Mouse (Mus musculus) G1E (cell line): ENCODE data around the gene Sh3bgrl2. TPM values are rescaled to one million over a fixed set of nuclear protein-coding genes. Genes with fewer than 3 reads are reported as not detected.

Experiments used
- ATAC-seq: 2 replicates; pipeline ENCODE4 v1.8.0; 2016; ENCODE audit warnings: mild to moderate bottlenecking; ENCODE audit not compliant: insufficient number of reproducible peaks, poor library complexity, low FRiP score, severe bottlenecking; ENCODE audit errors: extremely low read depth
- DNase-seq: peaks from one replicate; pipeline ENCODE4 v3.0.0; 2012; ENCODE audit warnings: low spot score
- H3K27me3 ChIP-seq: 2 replicates; pipeline ENCODE4 v1.6.1; 2012; ENCODE audit warnings: mild to moderate bottlenecking, low read length, inconsistent platforms; ENCODE audit not compliant: insufficient read depth
- H3K36me3 ChIP-seq: replicated peaks from 2 replicates; pipeline ENCODE3; 2012; ENCODE audit warnings: mild to moderate bottlenecking, inconsistent platforms
- H3K4me1 ChIP-seq: 2 replicates; pipeline ENCODE4 v1.6.1; 2012; ENCODE audit warnings: low read depth, low read length, inconsistent platforms, mixed read lengths; ENCODE audit not compliant: insufficient read depth
- H3K4me3 ChIP-seq: 2 replicates; pipeline ENCODE4 v1.5.1; 2012; ENCODE audit warnings: low read depth, mild to moderate bottlenecking, inconsistent platforms, low read length, moderate library complexity, mixed read lengths
- H3K9me3 ChIP-seq: replicated peaks from 2 replicates; pipeline ENCODE4 v1.6.1; 2012; ENCODE audit warnings: inconsistent platforms
- CTCF ChIP-seq: IDR thresholded peaks from 2 replicates; pipeline ENCODE4 v1.5.1; 2012; ENCODE audit warnings: low read depth, low read length, inconsistent platforms, mixed read lengths
- GATA1 ChIP-seq: IDR thresholded peaks from 2 replicates; pipeline ENCODE4 v1.6.1; 2012; ENCODE audit warnings: borderline replicate concordance, low read length, inconsistent platforms, mixed read lengths
- GATA2 ChIP-seq: IDR thresholded peaks from 2 replicates; pipeline ENCODE4 v1.6.1; 2012; ENCODE audit warnings: low read depth, low read length, inconsistent platforms, borderline replicate concordance
- POLR2AphosphoS5 ChIP-seq: IDR thresholded peaks from 2 replicates; pipeline ENCODE4 v1.6.1; 2012; ENCODE audit warnings: low read depth, low read length, inconsistent platforms; ENCODE audit not compliant: insufficient replicate concordance
- TAL1 ChIP-seq: conservative IDR thresholded peaks from 2 replicates; pipeline ENCODE4 v1.6.1; 2012; ENCODE audit warnings: low read depth, low read length, inconsistent platforms, mixed read lengths
- polyA plus RNA-seq: library from polyadenylated mRNA; stranded (reverse); fragments of >175 nt; gene quantifications from 2 replicates; pipeline ENCODE4 v1.2.3, GENCODE M21; 2012
- total RNA-seq, 2 experiments: library from RNA; stranded (forward) in 1 of 2; stranded (reverse) in 1 of 2; fragments of 200-1000 nt in 1 of 2; fragments of >200 nt in 1 of 2; fragmentation: Nextera tagmentation in 1 of 2; gene quantifications; 2 replicates each; pipeline ENCODE4 v1.2.3; 2014 to 2017

The Sh3bgrl2 gene
- total and polyA plus RNA-seq, 3 experiments, result 0.11 TPM; not detected in 2

GRCm38 (mm10) chr9:83648733-83649132, 100.6 kb downstream of the Sh3bgrl2 start:
- Histone ChIP-seq H3K27me3 (no peaks in the 10 kb centered on the region), H3K9me3 (no peaks in the 10 kb centered on the region), H3K4me3 (no peak overlapping the region), H3K4me1 (no peaks in the 10 kb centered on the region), H3K36me3 (no peaks in the 10 kb centered on the region)
- no peak for TF ChIP-seq TAL1
- TF ChIP-seq POLR2AphosphoS5, result no peak
- no peak for TF ChIP-seq CTCF
- TF ChIP-seq GATA1, result no peak
- TF ChIP-seq GATA2, result no peak
- DNase-seq (no peak), ATAC-seq (no peak)

GRCm38 (mm10) chr9:83652015-83652414, 103.9 kb downstream of the Sh3bgrl2 start:
- ATAC-seq (no peak), DNase-seq (no peak)
- H3K9me3 ChIP-seq, result no peaks in the 10 kb centered on the region
- no peaks in the 10 kb centered on the region for H3K27me3 ChIP-seq
- TF ChIP-seq POLR2AphosphoS5 (no peak), TAL1 (no peak), GATA2 (no peak), CTCF (no peak), GATA1 (no peak)
- no peaks in the 10 kb centered on the region for H3K4me1 ChIP-seq
- no peaks in the 10 kb centered on the region for H3K36me3 ChIP-seq
- no peak overlapping the region for H3K4me3 ChIP-seq

- 0 out of 2 replicates have a peak, but pooled peaks have one; percentile 28 for ATAC-seq
- no peak for TF ChIP-seq GATA2
- peak; percentile 60 for TF ChIP-seq CTCF
- H3K9me3 ChIP-seq, result no peaks in the 10 kb centered on the region
- H3K27me3 ChIP-seq, result no peaks in the 10 kb centered on the region
- no peaks in the 10 kb centered on the region for H3K36me3 ChIP-seq
- H3K4me1 ChIP-seq, result no peaks in the 10 kb centered on the region
- peak; percentile 2 for DNase-seq
- no peak overlapping the region for H3K4me3 ChIP-seq
Measured at GRCm38 (mm10) chr9:83652590-83653172, 104.6 kb downstream of the Sh3bgrl2 start.

GRCm38 (mm10) chr9:83654601-83655000, 106.5 kb downstream of the Sh3bgrl2 start:
- H3K9me3 ChIP-seq, result no peaks in the 10 kb centered on the region
- no peaks in the 10 kb centered on the region for H3K36me3 ChIP-seq
- no peaks in the 10 kb centered on the region for H3K4me1 ChIP-seq
- ATAC-seq, result no peak
- no peaks in the 10 kb centered on the region for H3K27me3 ChIP-seq
- no peak for DNase-seq
- TF ChIP-seq GATA1, result no peak
- TF ChIP-seq CTCF, result no peak
- no peak for TF ChIP-seq TAL1
- no peak for TF ChIP-seq POLR2AphosphoS5
- TF ChIP-seq GATA2, result no peak
- no peak overlapping the region for H3K4me3 ChIP-seq

GRCm38 (mm10) chr9:83656960-83657651, 109.0 kb downstream of the Sh3bgrl2 start:
- peaks cover 2% of the 10 kb centered on the region; the same call in 1 of the 2 replicates for H3K27me3 ChIP-seq
- no peaks in the 10 kb centered on the region for H3K36me3 ChIP-seq
- no peaks in the 10 kb centered on the region for H3K4me1 ChIP-seq
- ATAC-seq (no peak), DNase-seq (no peak)
- no peak for TF ChIP-seq TAL1
- no peak for TF ChIP-seq GATA2
- TF ChIP-seq CTCF, result no peak
- TF ChIP-seq GATA1, result no peak
- TF ChIP-seq POLR2AphosphoS5, result no peak
- no peak overlapping the region for H3K4me3 ChIP-seq
- no peaks in the 10 kb centered on the region for H3K9me3 ChIP-seq

GRCm38 (mm10) chr9:83657652-83658002, 109.5 kb downstream of the Sh3bgrl2 start:
- H3K4me3 ChIP-seq, result no peak overlapping the region
- no peak for TF ChIP-seq GATA1
- no peak for TF ChIP-seq POLR2AphosphoS5
- no peak for TF ChIP-seq GATA2
- no peak for TF ChIP-seq TAL1
- TF ChIP-seq CTCF, result no peak
- ATAC-seq, result no peak
- no peaks in the 10 kb centered on the region for H3K36me3 ChIP-seq
- no peaks in the 10 kb centered on the region for H3K4me1 ChIP-seq
- H3K27me3 ChIP-seq, result peaks cover 2% of the 10 kb centered on the region; the same call in 1 of the 2 replicates
- DNase-seq, result no peak
- H3K9me3 ChIP-seq, result no peaks in the 10 kb centered on the region
